Mouse (Mus musculus): ENCODE data around the gene Ankrd66.

The Ankrd66 gene

GRCm38 (mm10) chr17:43543539-43543938 lies at the start of gene Ankrd66:
Ankrd66 (minus strand) TSS chr17:43543639.
- no peak for DNase-seq (ENCODE audit: low spot score)

GRCm38 (mm10) chr17:43592296-43593291 lies 49.2 kb upstream of the Ankrd66 start:
- no peak for DNase-seq (ENCODE audit: low spot score)

GRCm38 (mm10) chr17:43590531-43590930 lies 47.1 kb upstream of the Ankrd66 start:
- DNase-seq (ENCODE audit: low spot score): no peak

- no peak for DNase-seq (ENCODE audit: low spot score)
These were observed 46.3 kb upstream of the Ankrd66 start for GRCm38 (mm10) chr17:43589750-43590149.

DNA sequence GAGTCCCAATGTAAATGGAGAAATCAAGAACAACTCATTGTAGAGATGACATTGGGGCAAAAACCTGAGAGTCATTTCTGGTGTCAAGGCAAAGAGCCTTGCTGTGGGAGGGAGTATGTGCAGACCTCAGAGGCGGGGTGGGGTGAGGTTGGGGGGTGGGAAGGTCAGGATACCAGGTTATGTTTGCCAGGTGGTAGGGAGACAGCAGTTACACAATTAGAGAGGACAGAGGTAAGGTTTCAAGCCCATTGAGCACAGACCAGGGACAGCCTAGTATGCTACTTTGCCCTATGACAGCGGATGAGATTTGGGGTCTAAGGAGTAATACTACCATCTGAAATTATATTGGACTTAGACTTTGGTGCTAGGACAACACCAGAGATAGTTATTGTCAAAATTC lies 43.8 kb upstream of the Ankrd66 start:
- DNase-seq (ENCODE audit: low spot score): no peak

- no peak for DNase-seq (ENCODE audit: low spot score)
These were observed 41.3 kb upstream of the Ankrd66 start for GRCm38 (mm10) chr17:43584771-43585170.

DNA sequence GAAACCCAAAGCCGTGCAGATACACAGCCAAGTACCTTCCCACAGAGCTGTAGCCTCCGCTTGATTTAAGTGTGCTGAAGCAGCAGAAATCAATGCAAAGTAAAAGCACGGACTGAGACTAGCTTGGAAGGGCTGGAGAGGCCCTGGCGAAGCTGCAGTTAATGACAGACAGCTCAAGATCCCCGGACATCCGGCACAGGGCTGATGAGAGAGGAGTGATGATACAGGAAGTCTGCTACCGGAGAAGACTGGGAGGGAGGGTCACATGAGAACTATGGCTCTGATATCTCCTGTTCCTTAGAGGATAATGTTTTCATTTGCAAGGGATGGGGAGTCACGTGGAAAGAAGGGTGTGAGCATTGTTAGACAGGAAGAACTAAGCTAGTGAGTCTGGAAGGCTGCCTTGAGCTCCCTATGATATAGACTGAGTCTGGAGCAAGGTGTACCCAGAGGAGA lies 37.6 kb upstream of the Ankrd66 start:
- no peak for DNase-seq (ENCODE audit: low spot score)

GRCm38 (mm10) chr17:43580456-43580855 lies 37.0 kb upstream of the Ankrd66 start:
- no peak for DNase-seq (ENCODE audit: low spot score)

DNA sequence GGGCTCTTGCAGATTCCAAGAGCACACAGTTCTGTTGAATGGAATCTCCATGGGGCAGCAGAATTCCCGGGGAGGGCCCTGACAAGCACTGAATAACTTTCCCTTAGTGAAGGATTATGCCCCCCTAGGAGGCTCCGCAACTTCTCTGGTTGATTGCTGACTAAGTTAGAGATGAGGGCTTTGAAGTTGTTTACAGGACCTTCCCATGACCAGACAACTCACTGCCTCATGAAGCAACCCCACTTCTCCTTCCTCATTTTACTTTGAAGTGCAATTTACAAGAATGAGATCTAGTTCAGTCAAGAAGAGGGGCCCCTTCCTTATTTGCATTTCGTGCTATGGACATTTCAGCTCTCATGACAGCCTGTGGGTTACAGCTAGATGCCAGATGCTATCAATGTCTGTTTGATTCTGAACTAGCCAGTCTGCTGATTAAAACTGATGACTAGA lies 30.2 kb upstream of the Ankrd66 start:
- DNase-seq (ENCODE audit: low spot score): no peak

- DNase-seq (ENCODE audit: low spot score): no peak
These were observed 25.8 kb upstream of the Ankrd66 start for GRCm38 (mm10) chr17:43569287-43569686.

DNA sequence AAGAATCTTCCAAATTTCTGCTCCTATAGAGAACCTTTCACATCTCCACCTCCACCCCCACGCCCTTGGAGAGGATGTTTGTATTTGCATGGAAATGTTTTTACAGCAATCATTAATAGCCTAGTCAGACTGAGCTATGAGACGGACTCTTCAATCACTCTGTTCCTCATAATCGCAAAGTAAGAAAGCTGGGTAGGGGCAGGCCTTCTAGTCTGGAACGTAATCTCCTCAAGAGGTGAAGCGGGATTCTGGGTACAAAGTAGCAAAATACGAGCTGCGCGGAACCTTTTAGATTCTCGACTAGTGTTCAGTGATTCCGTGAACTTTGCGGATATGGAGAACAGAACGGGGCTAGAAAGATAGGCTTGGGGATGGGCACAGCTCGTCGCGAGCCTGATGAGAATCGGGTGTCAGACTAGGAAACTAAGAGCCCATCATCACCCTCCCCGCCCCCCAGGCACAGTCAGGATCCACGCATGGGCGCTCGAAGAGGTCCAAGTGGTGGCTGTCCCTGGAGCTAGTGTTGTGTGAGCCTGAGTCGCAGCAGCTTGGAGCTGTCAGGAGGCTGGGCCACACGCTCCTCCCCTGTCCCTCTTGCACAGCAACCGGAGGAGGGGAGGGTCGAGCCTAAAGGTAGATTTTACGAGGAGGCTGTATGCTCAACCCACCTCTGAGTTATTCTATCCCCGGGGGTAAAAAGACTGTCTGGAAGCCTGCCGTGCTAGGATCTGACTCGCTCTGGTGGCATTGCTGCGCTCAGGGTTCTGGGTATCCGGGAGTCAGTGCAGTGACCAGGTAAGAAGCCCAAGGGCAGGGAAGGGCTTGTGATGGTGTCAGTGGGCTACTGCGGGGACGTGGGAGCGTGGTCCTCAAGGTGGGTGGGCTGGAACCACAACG lies 24.8 kb upstream of the Ankrd66 start, which contains the start of gene Pla2g7:
TSS of gene Pla2g7 (plus strand) at position 107 of the 897 bp plus-strand sequence.
- DNase-seq (ENCODE audit: low spot score): no peak

GRCm38 (mm10) chr17:43567593-43567991 lies 24.2 kb upstream of the Ankrd66 start:
- DNase-seq (ENCODE audit: low spot score): no peak

DNA sequence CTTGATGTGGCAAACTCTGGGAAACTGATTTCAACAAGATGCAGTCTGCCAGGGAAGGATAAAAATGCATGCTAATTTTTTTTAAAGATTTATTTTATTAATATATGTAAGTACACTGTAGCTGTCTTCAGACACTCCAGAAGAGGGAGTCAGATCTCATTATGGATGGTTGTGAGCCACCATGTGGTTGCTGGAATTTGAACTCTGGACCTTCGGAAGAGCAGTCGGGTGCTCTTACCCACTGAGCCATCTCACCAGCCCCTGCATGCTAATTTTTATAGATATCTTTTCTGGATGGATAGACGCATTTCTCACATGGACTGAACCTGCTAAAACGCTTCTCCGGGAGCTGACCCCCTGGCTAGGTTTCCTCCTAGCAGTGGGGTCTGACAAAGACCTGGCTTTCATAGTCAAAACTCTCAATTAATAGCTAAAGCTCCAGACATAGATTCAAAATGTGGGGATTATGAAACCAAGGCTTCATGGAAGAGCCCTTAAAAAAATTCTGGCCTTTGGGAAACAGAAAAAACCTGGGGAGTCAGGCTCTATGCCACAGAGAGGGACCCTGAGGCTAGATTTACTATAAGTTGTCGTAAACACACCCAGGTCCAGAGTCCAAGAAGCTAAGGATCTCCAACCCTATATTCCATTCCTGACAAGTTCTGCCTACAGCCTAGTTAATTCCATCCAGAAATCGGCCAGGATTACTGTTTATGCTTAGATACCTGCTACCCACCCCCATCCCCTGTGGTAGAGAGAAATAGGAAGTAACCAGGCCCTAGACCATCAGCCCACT lies 20.0 kb upstream of the Ankrd66 start:
- no peak for DNase-seq (ENCODE audit: low spot score)

DNA sequence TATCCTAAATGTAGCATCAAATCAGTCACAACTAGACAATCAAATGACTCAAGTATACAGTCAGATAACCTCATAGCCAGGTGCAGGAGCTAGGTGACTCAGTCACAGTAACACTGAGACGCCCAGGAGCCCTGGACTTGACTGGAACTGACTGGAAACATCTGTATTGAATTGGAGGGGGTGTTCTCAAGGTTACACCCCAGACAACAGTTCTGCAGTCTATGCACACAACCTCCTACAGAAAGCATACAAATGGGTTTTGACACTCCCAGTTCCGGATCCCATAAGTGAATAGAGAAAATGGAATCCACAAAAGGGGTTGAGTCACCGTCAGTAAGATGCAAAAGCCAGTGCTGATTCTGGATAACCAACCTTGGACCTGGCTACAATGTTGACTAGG lies 15.2 kb upstream of the Ankrd66 start:
- DNase-seq (ENCODE audit: low spot score): no peak

DNA sequence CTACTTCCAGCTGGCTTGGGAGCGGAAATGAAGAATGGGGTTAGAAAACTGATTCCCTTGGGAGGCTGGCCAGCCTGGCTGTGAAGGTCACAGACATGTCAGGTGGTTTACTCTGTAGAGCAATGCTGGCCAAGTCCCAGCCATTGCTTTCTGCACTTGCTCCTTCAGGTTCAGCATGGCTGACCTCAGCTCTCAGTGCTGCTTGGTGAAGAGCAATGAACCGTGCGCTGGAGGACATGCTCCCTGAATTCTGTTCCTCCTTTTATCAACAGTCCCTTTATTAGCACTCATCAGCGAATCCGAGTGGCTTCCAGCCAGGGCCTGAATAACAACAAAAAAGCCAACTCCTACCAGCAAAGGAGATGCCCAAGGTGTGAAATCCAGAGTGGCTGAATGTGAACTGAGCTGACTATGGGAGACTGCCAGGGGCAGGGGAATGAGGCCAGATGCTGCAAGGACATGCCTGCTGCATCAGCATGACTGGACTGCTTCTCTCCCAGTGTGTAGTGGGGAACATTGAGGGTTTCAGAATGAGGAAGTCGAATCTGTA lies 14.2 kb upstream of the Ankrd66 start:
- peak; percentile 1 for DNase-seq (ENCODE audit: low spot score)

DNA sequence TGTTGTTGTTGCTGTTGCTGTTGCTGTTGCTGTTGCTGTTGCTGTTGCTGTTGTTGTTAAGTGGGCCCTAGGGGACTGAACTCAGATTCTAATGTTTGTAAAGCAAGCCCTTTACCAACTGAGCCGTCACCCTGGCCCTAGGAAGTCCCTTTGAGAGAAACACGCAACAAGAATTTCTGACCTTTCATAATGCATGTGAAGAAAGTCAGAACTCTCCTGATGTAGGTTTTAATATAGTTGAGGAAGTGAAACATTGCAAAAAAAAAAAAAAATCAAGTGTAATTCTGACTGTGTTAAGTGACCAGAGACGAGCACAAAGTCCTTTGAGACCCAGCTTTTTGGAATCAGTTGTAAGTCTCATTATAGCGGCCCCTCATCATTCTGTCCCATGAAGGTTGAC lies 13.7 kb upstream of the Ankrd66 start:
- DNase-seq (ENCODE audit: low spot score): no peak

GRCm38 (mm10) chr17:43554516-43555403 lies 11.3 kb upstream of the Ankrd66 start:
- no peak for DNase-seq (ENCODE audit: low spot score)

- no peak for DNase-seq (ENCODE audit: low spot score)
These were observed 7.7 kb upstream of the Ankrd66 start for GRCm38 (mm10) chr17:43551122-43551630.

DNA sequence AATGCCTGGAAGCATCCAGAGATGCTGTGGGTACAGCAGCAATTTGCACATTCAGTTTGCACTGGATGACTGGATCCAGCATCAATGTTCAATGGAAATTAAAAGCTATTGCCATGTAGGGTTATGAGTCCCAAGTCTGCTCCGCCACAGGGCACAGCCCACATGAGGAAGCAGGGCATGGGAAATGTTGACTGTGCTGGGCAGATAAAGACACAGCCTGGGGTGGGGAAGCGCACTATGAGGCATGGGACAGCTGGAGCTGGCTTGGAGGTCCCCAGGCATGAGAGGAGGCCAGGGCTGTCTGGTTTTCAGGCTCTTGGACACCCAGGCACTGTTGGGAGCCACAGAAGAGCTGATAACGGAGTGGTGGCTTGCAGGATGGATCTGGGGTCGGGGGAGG lies 601 bp upstream of the Ankrd66 start:
- no peak for DNase-seq (ENCODE audit: low spot score)

DNA sequence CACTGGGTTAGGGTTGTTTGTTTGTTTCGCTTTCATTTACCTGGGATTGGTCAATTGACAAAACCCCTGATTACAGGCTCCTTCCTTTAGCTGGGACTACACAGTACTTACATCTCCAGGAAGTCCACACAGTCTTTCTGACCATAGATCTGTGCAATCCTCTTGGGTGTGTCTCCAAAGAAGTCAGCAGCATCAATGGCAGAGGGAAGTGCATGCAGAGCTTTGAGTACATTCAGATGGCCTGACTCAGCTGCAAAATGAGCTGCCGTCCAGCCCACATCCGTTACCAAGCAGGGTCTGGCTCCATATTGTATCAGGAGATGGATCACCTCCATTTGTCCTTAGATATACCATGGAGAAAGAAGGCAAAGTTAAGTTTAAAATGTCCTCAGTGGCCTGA lies 4.7 kb downstream of the Ankrd66 start:
- DNase-seq (ENCODE audit: low spot score): no peak

Data from spleen, adult 12 weeks (tissue).